Mouse (Mus musculus) limb, embryonic 10.5 days (tissue): ENCODE data around the gene Noct. TPM values are rescaled to one million over a fixed set of nuclear protein-coding genes. Genes with fewer than 3 reads are reported as not detected.
"Not testable (repeated sequence)": the region's sequence is repeated elsewhere in the genome, so short reads cannot be mapped to it uniquely, and the experiment has no call there.

Experiments
- DNase-seq: peaks from one replicate; pipeline ENCODE4 v3.0.0-alpha.2; 2017; ENCODE audit warnings: low spot score
- H3K27ac ChIP-seq: fragments of 300-500 bp; sonication (generic); 2 replicates; pipeline ENCODE4 v1.5.1; 2016; ENCODE audit warnings: mild to moderate bottlenecking
- H3K27me3 ChIP-seq: fragments of 300-500 bp; sonication (generic); 2 replicates; pipeline ENCODE4 v1.6.1; 2016; ENCODE audit warnings: low read depth, mild to moderate bottlenecking; ENCODE audit not compliant: poor library complexity, severe bottlenecking
- H3K36me3 ChIP-seq: fragments of 300-500 bp; sonication (generic); 2 replicates; pipeline ENCODE4 v1.6.1; 2016; ENCODE audit warnings: mild to moderate bottlenecking, moderate library complexity
- H3K4me1 ChIP-seq: fragments of 300-500 bp; sonication (generic); 2 replicates; pipeline ENCODE4 v1.6.1; 2016
- H3K4me3 ChIP-seq: fragments of 300-500 bp; sonication (generic); 2 replicates; pipeline ENCODE4 v1.5.1; 2016; ENCODE audit warnings: mild to moderate bottlenecking, moderate library complexity
- H3K9me3 ChIP-seq: fragments of 300-500 bp; sonication (generic); replicated peaks from 2 replicates; pipeline ENCODE4 v1.6.1; 2016; ENCODE audit warnings: mild to moderate bottlenecking
- WGBS: fragments of 180-500 bp; shearing (Covaris S2); methylation state at CpG from one replicate; pipeline ENCODE4 v1.1.7; 2016; 5-methylcytosine and 5-hydroxymethylcytosine counted together
- polyA plus RNA-seq: library from polyadenylated mRNA; unstranded; fragments of >200 nt; fragmentation: Nextera tagmentation; extraction: Ambion mirVana; gene quantifications from 2 replicates; pipeline ENCODE4 v1.2.1, GENCODE M21; 2016

Gene Noct
- polyA plus RNA-seq, 1 experiment from 2014 or later, result 11.0 TPM

GRCm38 (mm10) chr3:51210485-51210884 lies 13.8 kb upstream of the Noct start:
- Histone ChIP-seq H3K27me3 (no peaks in the 10 kb centered on the region), H3K4me1 (peaks cover 14% of the 10 kb centered on the region), H3K36me3 (no peaks in the 10 kb centered on the region), H3K27ac (no peak overlapping the region), H3K9me3 (no peaks in the 10 kb centered on the region), H3K4me3 (no peak overlapping the region)
- WGBS, result 96% methylated on average over 3 of the region's 3 CpGs
- no peak for DNase-seq

GRCm38 (mm10) chr3:51213111-51213510 lies 11.1 kb upstream of the Noct start:
- no peaks in the 10 kb centered on the region for H3K9me3 ChIP-seq
- no peaks in the 10 kb centered on the region for H3K36me3 ChIP-seq
- no peak overlapping the region for H3K27ac ChIP-seq
- WGBS, result 98% methylated on average over 3 of the region's 3 CpGs
- DNase-seq, result no peak
- no peaks in the 10 kb centered on the region for H3K27me3 ChIP-seq
- H3K4me1 ChIP-seq, result no peaks in the 10 kb centered on the region
- no peak overlapping the region for H3K4me3 ChIP-seq

- Histone ChIP-seq H3K36me3 (no peaks in the 10 kb centered on the region), H3K27me3 (no peaks in the 10 kb centered on the region), H3K4me1 (no peaks in the 10 kb centered on the region), H3K27ac (no peak overlapping the region), H3K4me3 (no peak overlapping the region), H3K9me3 (no peaks in the 10 kb centered on the region)
- WGBS, result 80% methylated on average over 6 of the region's 6 CpGs
- no peak for DNase-seq
These were observed 8.6 kb upstream of the Noct start for GRCm38 (mm10) chr3:51215681-51216080.

GRCm38 (mm10) chr3:51216351-51216750 lies 7.9 kb upstream of the Noct start:
- not testable (repeated sequence) for H3K9me3 ChIP-seq, H3K36me3 ChIP-seq, H3K27me3 ChIP-seq, H3K4me3 ChIP-seq, DNase-seq, H3K27ac ChIP-seq, H3K4me1 ChIP-seq
- 91% methylated on average over 9 of the region's 10 CpGs for WGBS

GRCm38 (mm10) chr3:51218385-51218784 lies 5.9 kb upstream of the Noct start:
- not testable (repeated sequence) for H3K27me3 ChIP-seq, H3K4me3 ChIP-seq, DNase-seq, H3K27ac ChIP-seq, H3K36me3 ChIP-seq, H3K9me3 ChIP-seq
- 91% methylated on average over 6 of the region's 6 CpGs for WGBS
- H3K4me1 ChIP-seq, result peaks cover 14% of the 10 kb centered on the region

- H3K4me3 ChIP-seq, result no peak overlapping the region
- no peak overlapping the region for H3K27ac ChIP-seq
- 94% methylated on average over 5 of the region's 5 CpGs for WGBS
- H3K4me1 ChIP-seq, result peaks cover 22% of the 10 kb centered on the region
- H3K9me3 ChIP-seq, result no peaks in the 10 kb centered on the region
- no peaks in the 10 kb centered on the region for H3K27me3 ChIP-seq
- no peaks in the 10 kb centered on the region for H3K36me3 ChIP-seq
- no peak for DNase-seq
These were observed 5.0 kb upstream of the Noct start for GRCm38 (mm10) chr3:51219213-51219612.

- Histone ChIP-seq H3K27me3 (no peaks in the 10 kb centered on the region), H3K36me3 (no peaks in the 10 kb centered on the region), H3K4me1 (peaks cover 34% of the 10 kb centered on the region), H3K9me3 (no peaks in the 10 kb centered on the region), H3K4me3 (no peak overlapping the region), H3K27ac (no peak overlapping the region)
- WGBS, result 58% methylated on average over 4 of the region's 4 CpGs
- DNase-seq, result no peak
These were observed 3.4 kb upstream of the Noct start for GRCm38 (mm10) chr3:51220846-51221245.

GRCm38 (mm10) chr3:51221847-51222246 lies 2.4 kb upstream of the Noct start:
- no peak overlapping the region for H3K4me3 ChIP-seq
- no peaks in the 10 kb centered on the region for H3K36me3 ChIP-seq
- H3K27me3 ChIP-seq, result no peaks in the 10 kb centered on the region
- no peaks in the 10 kb centered on the region for H3K9me3 ChIP-seq
- H3K27ac ChIP-seq, result no peak overlapping the region
- no peak for DNase-seq
- WGBS, result 68% methylated on average over 8 of the region's 8 CpGs
- peaks cover 39% of the 10 kb centered on the region for H3K4me1 ChIP-seq

- 89% methylated on average over 6 of the region's 6 CpGs for WGBS
These were observed 1.9 kb upstream of the Noct start for GRCm38 (mm10) chr3:51222302-51222701.

GRCm38 (mm10) chr3:51222834-51223460 lies 1.3 kb upstream of the Noct start:
- Histone ChIP-seq H3K9me3 (no peaks in the 10 kb centered on the region), H3K27me3 (no peaks in the 10 kb centered on the region), H3K36me3 (0 out of 2 replicates have a peak, but pooled peaks cover 2% of the 10 kb centered on the region), H3K27ac (no peak overlapping the region), H3K4me3 (no peak overlapping the region; the same call in 1 of the 2 replicates), H3K4me1 (peaks cover 39% of the 10 kb centered on the region)
- no peak for DNase-seq
- 39% methylated on average over 10 of the region's 10 CpGs for WGBS

More at GRCm38 (mm10) chr3:51222302-51222701, 1.9 kb upstream of the Noct start:
- Histone ChIP-seq H3K9me3 (no peaks in the 10 kb centered on the region), H3K36me3 (0 out of 2 replicates have a peak, but pooled peaks cover 1% of the 10 kb centered on the region), H3K4me3 (no peak overlapping the region), H3K4me1 (peaks cover 39% of the 10 kb centered on the region), H3K27me3 (no peaks in the 10 kb centered on the region), H3K27ac (no peak overlapping the region)
- no peak for DNase-seq

GRCm38 (mm10) chr3:51223556-51223955 lies 691 bp upstream of the Noct start:
- no peak for DNase-seq
- peaks cover 39% of the 10 kb centered on the region for H3K4me1 ChIP-seq
- WGBS, result 18% methylated on average over 5 of the region's 5 CpGs
- H3K27ac ChIP-seq, result no peak overlapping the region
- H3K27me3 ChIP-seq, result no peaks in the 10 kb centered on the region
- 0 out of 2 replicates have a peak, but pooled peaks cover 2% of the 10 kb centered on the region for H3K36me3 ChIP-seq
- no peaks in the 10 kb centered on the region for H3K9me3 ChIP-seq
- H3K4me3 ChIP-seq, result peak overlapping the region; percentile 75

- Histone ChIP-seq H3K27me3 (no peaks in the 10 kb centered on the region), H3K4me3 (peak overlapping the region; percentile 75), H3K36me3 (0 out of 2 replicates have a peak, but pooled peaks cover 2% of the 10 kb centered on the region), H3K4me1 (peaks cover 39% of the 10 kb centered on the region), H3K27ac (peak overlapping the region; percentile 99), H3K9me3 (no peaks in the 10 kb centered on the region)
- DNase-seq, result no peak
- 1% methylated on average over 39 of the region's 39 CpGs for whole genome bisulfite sequencing
These were observed 1.0 kb downstream of the Noct start for GRCm38 (mm10) chr3:51225226-51225750.

GRCm38 (mm10) chr3:51225979-51226378 lies 1.7 kb downstream of the Noct start:
- 0 out of 2 replicates have a peak, but pooled peaks cover 2% of the 10 kb centered on the region for H3K36me3 ChIP-seq
- no peak for DNase-seq
- 95% methylated on average over 10 of the region's 10 CpGs for WGBS
- no peaks in the 10 kb centered on the region for H3K27me3 ChIP-seq
- peak overlapping the region; percentile 75 for H3K4me3 ChIP-seq
- no peaks in the 10 kb centered on the region for H3K9me3 ChIP-seq
- H3K4me1 ChIP-seq, result peaks cover 39% of the 10 kb centered on the region
- H3K27ac ChIP-seq, result no peak overlapping the region
